Mouse (Mus musculus) gastrocnemius, adult 2 months (tissue): ENCODE data around the gene Ankzf1. TPM values are rescaled to one million over a fixed set of nuclear protein-coding genes. Genes with fewer than 3 reads are reported as not detected.
"Not testable (repeated sequence)": the region's sequence is repeated elsewhere in the genome, so short reads cannot be mapped to it uniquely, and the experiment has no call there.

Source experiments
- DNase-seq: peaks from one replicate; pipeline ENCODE4 v3.0.0; 2022
- H3K27ac ChIP-seq: fragments of 200-600 bp; 2 replicates; pipeline ENCODE4 v1.8.1; 2022; ENCODE audit warnings: mild to moderate bottlenecking
- H3K4me3 ChIP-seq: fragments of 200-600 bp; 2 replicates; pipeline ENCODE4 v1.8.1; 2022; ENCODE audit warnings: mild to moderate bottlenecking, moderate library complexity
- CTCF ChIP-seq: fragments of 200-600 bp; IDR thresholded peaks from 2 replicates; pipeline ENCODE4 v1.8.1; 2022; ENCODE audit warnings: antibody characterized with exemption, mild to moderate bottlenecking, moderate library complexity
- intact Hi-C: fragments of 180-260 bp; cut with DNase I; formaldehyde crosslinking; loops from one replicate; pipeline ENCODE4 v1.15.1; 2025
- microRNA-seq: library from miRNA; unstranded; fragments of <30 nt; microRNA quantifications from one replicate; pipeline ENCODE4 v1.2.0, GENCODE M21; 2021
- total RNA-seq, 2 experiments: library from RNA; stranded (reverse); gene quantifications; 2 replicates each; pipeline ENCODE4 v1.2.3; 2021

The Ankzf1 gene
- total RNA-seq, 2 experiments from 2014 or later = 5.5 to 5.9 TPM

GRCm38 (mm10) chr1:75232489-75232888 is 40.5 kb downstream of the Ankzf1 start:
- H3K4me3 ChIP-seq, DNase-seq, intact Hi-C loops, H3K27ac ChIP-seq: not testable (repeated sequence)
- TF ChIP-seq CTCF = peak; percentile 24; the same call in 1 of the 2 replicates

DNA sequence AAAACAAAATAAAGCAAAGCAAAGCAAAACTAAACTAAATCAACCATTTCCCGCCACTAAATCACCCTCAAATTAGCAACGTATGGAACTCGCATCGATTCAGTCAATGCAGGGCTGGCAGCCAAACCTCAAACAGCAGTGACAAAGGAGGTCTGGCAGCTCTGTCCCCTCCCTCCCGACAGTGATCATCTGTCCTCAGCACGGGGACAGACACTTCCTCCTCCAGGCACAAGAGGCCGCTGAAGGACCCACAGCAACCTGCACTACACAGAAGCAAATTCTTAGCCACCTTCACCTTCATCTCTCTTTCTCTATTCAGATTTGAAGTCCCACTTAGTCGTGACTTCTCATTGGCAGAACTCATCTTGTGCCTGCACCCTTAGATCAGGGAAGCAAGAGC is 42.7 kb downstream of the Ankzf1 start:
- intact Hi-C loops = no loop called here
- Histone ChIP-seq H3K27ac (peak overlapping the region; percentile 100), H3K4me3 (peak overlapping the region; percentile 39)
- TF ChIP-seq CTCF = peak; percentile 85
- peak; percentile 77 for DNase-seq

DNA sequence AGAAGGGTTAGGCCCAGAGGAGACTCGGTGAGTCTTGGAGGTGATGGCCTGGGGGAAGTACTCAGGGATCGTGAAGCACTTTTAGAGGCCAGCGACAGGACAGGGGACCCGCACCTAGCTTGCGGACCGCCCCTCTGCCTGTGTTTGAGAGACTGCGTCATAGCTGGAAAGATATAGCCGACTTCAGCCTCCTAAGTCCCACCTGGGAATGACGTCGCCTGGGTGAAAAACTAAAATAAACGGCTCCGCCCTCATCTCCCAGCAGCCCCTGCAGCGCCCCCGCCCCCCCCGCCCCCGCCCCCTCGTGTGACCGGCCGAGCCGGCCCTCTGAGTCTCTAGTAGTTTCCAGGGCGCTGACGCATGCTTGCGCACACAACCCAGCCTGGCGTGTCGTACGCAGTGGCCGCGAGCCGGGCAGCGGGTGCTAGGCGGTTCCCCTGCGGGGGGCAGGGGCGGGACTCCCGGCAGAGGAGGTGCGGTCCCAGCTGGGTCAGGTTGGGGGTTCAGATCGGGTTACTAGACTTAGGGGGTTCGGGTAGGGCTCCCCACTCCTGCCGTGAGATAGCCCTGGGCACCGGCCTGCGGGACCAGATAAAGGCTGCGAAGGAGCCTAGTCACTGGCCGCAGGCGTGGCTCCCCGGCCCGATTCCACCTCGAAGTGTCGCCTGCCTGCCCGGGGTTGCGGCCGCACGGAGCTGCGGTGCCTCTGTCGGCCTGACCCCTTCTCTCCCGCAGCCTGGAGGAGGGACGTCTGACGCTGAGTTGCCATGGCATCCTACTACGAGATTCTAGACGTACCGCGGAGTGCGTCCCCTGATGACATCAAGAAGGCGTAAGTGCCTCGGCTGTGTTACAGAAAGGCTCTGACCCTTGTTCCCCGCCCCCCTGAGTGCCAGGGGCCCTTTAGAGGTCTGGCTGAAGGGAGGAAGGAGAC is 44.4 kb downstream of the Ankzf1 start, which contains the start of gene Dnajb2:
Gene Dnajb2 (plus strand): TSS at position 290 of the 934 bp plus-strand sequence.
- H3K27ac ChIP-seq = peak within 1 kb of the TSS; percentile 100
- peak within 1 kb of the TSS; percentile 98 for H3K4me3 ChIP-seq
- DNase-seq = peak; percentile 96
- TF ChIP-seq CTCF = no peak
- intact Hi-C loops = loop anchor here (2.0 kb wide), 2 partner anchors 14 to 18 kb away; partner anchors contain the start of gene Tuba4a

GRCm38 (mm10) chr1:75239591-75239990 is 47.6 kb downstream of the Ankzf1 start:
- no peak for TF ChIP-seq CTCF
- Histone ChIP-seq H3K4me3 (no peak overlapping the region), H3K27ac (peak overlapping the region; percentile 38)
- intact Hi-C loops = no loop called here
- no peak for DNase-seq

DNA sequence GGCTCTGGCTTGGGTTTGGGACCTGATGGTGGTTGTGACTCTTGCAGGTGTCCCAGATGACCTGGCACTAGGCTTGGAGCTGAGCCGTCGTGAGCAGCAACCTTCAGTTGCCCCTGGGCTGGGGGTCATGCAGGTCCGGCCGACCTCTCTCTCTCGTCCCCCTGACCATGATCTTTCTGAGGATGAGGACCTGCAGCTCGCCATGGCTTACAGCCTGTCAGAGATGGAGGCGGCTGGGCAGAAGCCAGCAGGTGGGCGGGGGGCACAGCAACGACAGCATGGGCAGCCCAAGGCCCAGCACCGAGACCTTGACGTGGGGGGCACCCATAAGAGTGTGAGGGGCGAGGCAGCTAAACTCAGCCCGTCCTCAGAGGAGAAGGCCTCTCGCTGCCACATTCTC is 51.5 kb downstream of the Ankzf1 start:
- H3K27ac ChIP-seq = no peak overlapping the region
- no peak for DNase-seq
- no peak for TF ChIP-seq CTCF
- intact Hi-C loops = no loop called here
- H3K4me3 ChIP-seq = no peak overlapping the region

DNA sequence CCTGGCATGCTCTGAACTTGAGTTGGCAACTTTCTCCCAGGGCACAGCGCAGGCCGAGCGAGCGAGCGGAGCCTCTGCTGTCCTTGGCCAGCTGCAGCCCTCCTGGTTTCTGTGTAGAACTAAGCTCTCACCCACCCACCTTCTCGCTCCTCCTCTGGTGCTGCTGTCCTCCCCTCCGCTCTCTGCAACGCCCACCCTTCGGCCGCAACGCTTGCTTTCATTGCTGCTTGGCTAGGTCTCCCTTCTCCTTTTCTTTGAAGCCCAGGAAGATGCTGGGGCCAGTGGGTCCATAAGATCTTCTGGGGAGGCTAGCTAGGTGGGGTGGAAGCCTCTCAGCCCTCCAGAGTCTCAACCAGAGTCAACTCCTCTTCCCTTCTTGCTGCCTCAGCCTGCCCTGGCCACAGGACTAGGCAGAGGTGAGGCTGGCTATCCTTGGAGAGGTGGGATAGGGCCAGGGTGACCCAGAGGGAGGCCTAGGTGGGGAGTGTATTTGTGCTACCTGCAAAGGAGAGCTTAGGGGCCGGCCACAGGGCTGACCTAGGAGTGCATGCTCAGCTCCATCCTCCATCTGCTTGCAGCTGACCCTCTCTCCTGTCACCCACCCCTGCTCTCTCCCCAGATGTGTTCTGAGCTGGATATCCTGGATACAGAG is 52.4 kb downstream of the Ankzf1 start:
- H3K4me3 ChIP-seq = no peak overlapping the region
- DNase-seq = no peak
- no peak overlapping the region for H3K27ac ChIP-seq
- TF ChIP-seq CTCF = no peak
- intact Hi-C loops = no loop called here

GRCm38 (mm10) chr1:75244836-75245235 is 52.9 kb downstream of the Ankzf1 start:
- Histone ChIP-seq H3K4me3 (no peak overlapping the region), H3K27ac (no peak overlapping the region)
- TF ChIP-seq CTCF = no peak
- intact Hi-C loops = no loop called here
- DNase-seq = peak; percentile 52

- Histone ChIP-seq H3K4me3 (peak overlapping the region; percentile 33), H3K27ac (peak overlapping the region; percentile 83)
- intact Hi-C loops = no loop called here
- peak; percentile 43 for DNase-seq
- TF ChIP-seq CTCF = no peak
These were observed 55.4 kb downstream of the Ankzf1 start for GRCm38 (mm10) chr1:75247071-75247930.

- Histone ChIP-seq H3K4me3 (peak overlapping the region; percentile 33), H3K27ac (peak overlapping the region; percentile 83)
- intact Hi-C loops = no loop called here
- no peak for TF ChIP-seq CTCF
- DNase-seq = peak; percentile 70
These were observed 56.3 kb downstream of the Ankzf1 start for GRCm38 (mm10) chr1:75248041-75248772.

Small RNA genes lying within 50 kb of the gene (microRNA-seq; reads per million reads assigned to microRNA genes)
- gene Gm27943 = not detected

Other genes starting within 250 kb of the Ankzf1 start
- under 1 TPM; 0.11 to 0.18 TPM for gene Ihh, start 240.5 kb upstream of the Ankzf1 start, total RNA-seq
- gene Nhej1, start 67.0 kb upstream of the Ankzf1 start, total RNA-seq = 1 to 10 TPM; 4.5 to 6.6 TPM
- gene Slc23a3, start 58.3 kb upstream of the Ankzf1 start, total RNA-seq = not detected
- 10 to 100 TPM; 14.0 to 14.4 TPM for gene Cnppd1, start 49.4 kb upstream of the Ankzf1 start, total RNA-seq
- 10 to 100 TPM in 1 of 2 experiments, 1 to 10 TPM in 1; 7.7 to 11.5 TPM for gene Retreg2, start 49.4 kb upstream of the Ankzf1 start, total RNA-seq
- gene Zfand2b, start 23.5 kb upstream of the Ankzf1 start, total RNA-seq = 10 to 100 TPM; 14.6 to 17.7 TPM
- gene Abcb6, start 11.8 kb upstream of the Ankzf1 start, total RNA-seq = 10 to 100 TPM; 18.9 to 20.4 TPM
- gene Atg9a, start within 50 bp of the Ankzf1 start, total RNA-seq = 100 to 1,000 TPM; 107 to 113 TPM
- 1 to 10 TPM; 1.0 to 1.5 TPM for gene Glb1l, start 18.7 kb downstream of the Ankzf1 start, total RNA-seq
- 10 to 100 TPM; 18.8 to 20.2 TPM for gene Stk16, start 18.7 kb downstream of the Ankzf1 start, total RNA-seq
- 1,000 to 10,000 TPM; 1,043 to 1,330 TPM for gene Tuba4a, start 27.7 kb downstream of the Ankzf1 start, total RNA-seq
- gene A630095N17Rik, start 40.0 kb downstream of the Ankzf1 start, total RNA-seq = not detected
- 10 to 100 TPM; 83.2 to 88.9 TPM for gene Dnajb2, start 44.3 kb downstream of the Ankzf1 start, total RNA-seq
- gene Ptprn, start 72.4 kb downstream of the Ankzf1 start, total RNA-seq = not detected
- not detected for gene Resp18, start 86.3 kb downstream of the Ankzf1 start, total RNA-seq
- gene Dnpep, start 125.8 kb downstream of the Ankzf1 start, total RNA-seq = 10 to 100 TPM; 40.9 to 49.6 TPM
- gene Des, start 168.2 kb downstream of the Ankzf1 start, total RNA-seq = 1,000 to 10,000 TPM; 2,035 to 2,198 TPM
- 100 to 1,000 TPM; 268 to 311 TPM for gene Speg, start 183.1 kb downstream of the Ankzf1 start, total RNA-seq
- 10 to 100 TPM; 41.1 to 42.7 TPM for gene Gmppa, start 243.8 kb downstream of the Ankzf1 start, total RNA-seq